Comparison of ENCODE assay signal across 27 mouse cellular contexts in the genomic region with DNA sequence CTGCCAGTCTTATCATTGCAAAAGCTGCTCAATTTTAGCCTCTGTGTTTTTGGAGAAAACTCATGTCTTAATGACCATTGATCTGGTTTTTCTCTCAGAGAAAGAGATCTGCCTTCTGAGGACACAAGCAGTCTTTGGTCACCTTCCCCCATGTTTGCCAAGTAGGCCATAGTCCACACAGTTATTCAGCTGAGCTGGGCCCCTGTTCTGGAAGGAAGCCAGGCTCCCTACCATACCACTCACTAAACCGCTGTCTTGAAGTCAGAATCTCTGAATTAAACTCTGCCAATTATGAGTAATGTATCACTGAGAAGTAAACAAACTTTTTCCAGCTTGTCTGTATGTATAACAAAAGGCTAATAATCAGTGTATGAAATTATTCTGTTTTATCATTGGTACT. TPM values are rescaled to one million over a fixed set of nuclear protein-coding genes. Genes with fewer than 3 reads are reported as not detected.
A peak's percentile ranks its signal among the peaks of the same experiment; 100 is the strongest.
DNase-seq lines count a peak whose midpoint lies in the region; ATAC-seq and TF ChIP-seq lines count a peak whose summit lies in the region.
"Had no signal": no experiment of that assay in that cellular context is flagged by ENCODE, and none has a peak within 500 bp of the region (broad histone marks: within the 10 kb centered on the region; RNA-seq: fewer than 3 reads in every experiment).

No protein-coding gene starts in this region.

- TF ChIP-seq POLR2A in kidney, adult 2 months (IDR thresholded peaks at IDR 0.05; ENCODE audit: low read depth, low read length): no peak

- peak overlapping the region; percentile 52; the same call in 1 of the 2 replicates for H3K27ac ChIP-seq in kidney, adult 2 months (ENCODE audit: insufficient read depth, low read depth, low read length)
- H3K27ac ChIP-seq in kidney, embryonic 14.5 days (ENCODE audit: low read depth, low read length): no peak overlapping the region
- H3K27ac ChIP-seq in intestine, embryonic 16.5 days (ENCODE audit: low read length): peak overlapping the region; percentile 60; the same call in 1 of the 2 replicates
- no peak overlapping the region for H3K27ac ChIP-seq in midbrain, postnatal 0 days (ENCODE audit: low read depth, low read length)
- H3K27ac ChIP-seq: embryonic facial prominence, embryonic 10.5 days; forebrain, embryonic 10.5 days; hindbrain, embryonic 13.5 days; limb, embryonic 13.5 days; liver, embryonic 12.5 days; lung, embryonic 15.5 days; macrophage; midbrain, embryonic 15.5 days; neural tube, embryonic 13.5 days had no signal

- no peaks in the 10 kb centered on the region for H3K9me3 ChIP-seq in kidney, embryonic 14.5 days (ENCODE audit: control insufficient read depth, low read length)
- no peaks in the 10 kb centered on the region for H3K9me3 ChIP-seq in intestine, embryonic 16.5 days (ENCODE audit: control insufficient read depth, low read length)
- H3K9me3 ChIP-seq in midbrain, postnatal 0 days (ENCODE audit: low read length): no peaks in the 10 kb centered on the region
- H3K9me3 ChIP-seq: embryonic facial prominence, embryonic 10.5 days; forebrain, embryonic 10.5 days; hindbrain, embryonic 13.5 days; limb, embryonic 13.5 days; liver, embryonic 12.5 days; lung, embryonic 15.5 days; midbrain, embryonic 15.5 days; neural tube, embryonic 13.5 days had no signal

- no peaks in the 10 kb centered on the region for H3K36me3 ChIP-seq in kidney, adult 2 months (ENCODE audit: control insufficient read depth, insufficient read depth, low read length)
- H3K36me3 ChIP-seq in kidney, embryonic 14.5 days (ENCODE audit: control insufficient read depth, insufficient read depth, low read length): no peaks in the 10 kb centered on the region
- no peaks in the 10 kb centered on the region for H3K36me3 ChIP-seq in intestine, embryonic 16.5 days (ENCODE audit: control insufficient read depth, insufficient read depth, low read length)
- H3K36me3 ChIP-seq in midbrain, postnatal 0 days (ENCODE audit: insufficient read depth, low read length): no peaks in the 10 kb centered on the region
- H3K36me3 ChIP-seq: embryonic facial prominence, embryonic 10.5 days; forebrain, embryonic 10.5 days; hindbrain, embryonic 13.5 days; limb, embryonic 13.5 days; liver, embryonic 12.5 days; lung, embryonic 15.5 days; midbrain, embryonic 15.5 days; neural tube, embryonic 13.5 days had no signal

- no peak for ATAC-seq in kidney, embryonic 14.5 days (ENCODE audit: low FRiP score, low TSS enrichment)
- ATAC-seq in intestine, embryonic 16.5 days: peak; percentile 64
- ATAC-seq in midbrain, postnatal 0 days (ENCODE audit: low FRiP score): no peak
- ATAC-seq: forebrain, embryonic 16.5 days; liver, embryonic 12.5 days; midbrain, embryonic 15.5 days had no signal

- H3K4me1 ChIP-seq in kidney, adult 2 months (ENCODE audit: control insufficient read depth, insufficient read depth, low read length): peaks cover 8% of the 10 kb centered on the region; the same call in 1 of the 2 replicates
- H3K4me1 ChIP-seq in kidney, embryonic 14.5 days (ENCODE audit: control insufficient read depth, insufficient read depth, low read length): peaks cover 4% of the 10 kb centered on the region; the same call in 1 of the 2 replicates
- peaks cover 10% of the 10 kb centered on the region for H3K4me1 ChIP-seq in intestine, embryonic 16.5 days (ENCODE audit: control insufficient read depth, insufficient read depth, low read length)
- no peaks in the 10 kb centered on the region for H3K4me1 ChIP-seq in midbrain, postnatal 0 days (ENCODE audit: insufficient read depth, low read length)
- H3K4me1 ChIP-seq: embryonic facial prominence, embryonic 10.5 days; forebrain, embryonic 10.5 days; hindbrain, embryonic 13.5 days; limb, embryonic 13.5 days; liver, embryonic 12.5 days; midbrain, embryonic 15.5 days; neural tube, embryonic 13.5 days had no signal

- DNase-seq in kidney, adult 2 months: peak; percentile 91
- peak; percentile 77 for DNase-seq in kidney, postnatal 10 days
- no peak for DNase-seq in thymus, postnatal 25 days
- DNase-seq in right cerebral cortex, adult 2 months (ENCODE audit: low spot score in 2 of 2): no peak
- no peak for DNase-seq in midbrain, postnatal 0 days (ENCODE audit: low spot score)
- DNase-seq: adrenal gland, adult 8-10 months; cerebellum, adult 11-12 months; gastrocnemius, postnatal 14 days; heart, adult 18-20 months; layer of hippocampus, adult 9-11 months; retina, postnatal 1 day; right cerebral cortex, postnatal 4 days; thymus, adult 2 months had no signal

- H3K4me2 ChIP-seq in kidney, embryonic 14.5 days (replicated peaks; ENCODE audit: low read depth, low read length): no peak overlapping the region
- H3K4me2 ChIP-seq in intestine, embryonic 16.5 days (ENCODE audit: low read depth, low read length): no peak overlapping the region
- H3K4me2 ChIP-seq in midbrain, postnatal 0 days (ENCODE audit: low read depth, low read length, poor library complexity, severe bottlenecking): no peak overlapping the region
- H3K4me2 ChIP-seq: hindbrain, embryonic 13.5 days; limb, embryonic 13.5 days; liver, embryonic 12.5 days; lung, embryonic 15.5 days; midbrain, embryonic 15.5 days; neural tube, embryonic 13.5 days had no signal

- H3K27me3 ChIP-seq in kidney, adult 2 months (replicated peaks; ENCODE audit: control insufficient read depth, insufficient read depth, low read length): no peaks in the 10 kb centered on the region
- no peaks in the 10 kb centered on the region for H3K27me3 ChIP-seq in kidney, embryonic 14.5 days (ENCODE audit: control insufficient read depth, insufficient read depth, low read length)
- no peaks in the 10 kb centered on the region for H3K27me3 ChIP-seq in intestine, embryonic 16.5 days (replicated peaks; ENCODE audit: control insufficient read depth, insufficient read depth, low read length)
- no peaks in the 10 kb centered on the region for H3K27me3 ChIP-seq in midbrain, postnatal 0 days (ENCODE audit: insufficient read depth, low read length)
- H3K27me3 ChIP-seq: hindbrain, embryonic 13.5 days; limb, embryonic 13.5 days; liver, embryonic 12.5 days; lung, embryonic 15.5 days; midbrain, embryonic 15.5 days; neural tube, embryonic 13.5 days had no signal

- no peak for TF ChIP-seq CTCF in kidney, adult 2 months (conservative IDR thresholded peaks at IDR 0.05; ENCODE audit: insufficient read depth, insufficient read length, low read depth, low read length)
- no peak for TF ChIP-seq CTCF in midbrain, postnatal 0 days (IDR thresholded peaks at IDR 0.05)

- 63% methylated on average over 1 of the region's 1 CpGs for WGBS in kidney, adult 2 months
- 90% methylated on average over 1 of the region's 1 CpGs for whole genome bisulfite sequencing in kidney, embryonic 14.5 days
- WGBS in intestine, embryonic 16.5 days: 71% methylated on average over 1 of the region's 1 CpGs
- WGBS in midbrain, postnatal 0 days: 71% methylated on average over 1 of the region's 1 CpGs

- no peak overlapping the region for H3K9ac ChIP-seq in kidney, embryonic 14.5 days (ENCODE audit: low read depth, low read length)
- H3K9ac ChIP-seq in intestine, embryonic 16.5 days (ENCODE audit: low read depth, low read length): no peak overlapping the region
- no peak overlapping the region for H3K9ac ChIP-seq in midbrain, postnatal 0 days (replicated peaks; ENCODE audit: low read length, poor library complexity, severe bottlenecking)
- H3K9ac ChIP-seq: hindbrain, embryonic 13.5 days; limb, embryonic 13.5 days; liver, embryonic 12.5 days; lung, embryonic 15.5 days; midbrain, embryonic 15.5 days; neural tube, embryonic 13.5 days had no signal

- H3K4me3 ChIP-seq in kidney, adult 2 months (ENCODE audit: insufficient read depth, low read depth, low read length): no peak overlapping the region
- H3K4me3 ChIP-seq in kidney, embryonic 14.5 days (ENCODE audit: low read length): no peak overlapping the region
- no peak overlapping the region for H3K4me3 ChIP-seq in intestine, embryonic 16.5 days (ENCODE audit: low read length)
- no peak overlapping the region for H3K4me3 ChIP-seq in midbrain, postnatal 0 days (ENCODE audit: low read depth, low read length)
- H3K4me3 ChIP-seq: embryonic facial prominence, embryonic 10.5 days; forebrain, embryonic 10.5 days; hindbrain, embryonic 13.5 days; limb, embryonic 13.5 days; liver, embryonic 12.5 days; lung, embryonic 15.5 days; midbrain, embryonic 15.5 days; myocyte; neural tube, embryonic 13.5 days had no signal

RNA-seq across cellular contexts. Expression of a gene that starts 52.1 kb away (rescaled TPM):
- 7.2 and 7.4 TPM in 2 replicates for polyA plus RNA-seq in kidney, adult 2 months (2012; rRNA removed)
- 6.9 and 12.0 TPM in 2 replicates for polyA plus RNA-seq in kidney, embryonic 14.5 days (2014; fragmentation: Nextera tagmentation; extraction: Ambion mirVana)
- polyA plus RNA-seq in intestine, embryonic 16.5 days (2015; fragmentation: Nextera tagmentation; extraction: Ambion mirVana): 4.5 and 4.6 TPM in 2 replicates
- 0.85 and 1.0 TPM in 2 replicates for total RNA-seq in midbrain, postnatal 0 days (2014; rRNA removed)
- 0.23 and 0.71 TPM in 2 replicates for polyA plus RNA-seq in midbrain, postnatal 0 days (2015; fragmentation: Nextera tagmentation; extraction: Ambion mirVana)
- total RNA-seq: MEL had no signal

Comparison
In these comparisons a context has a peak if more than half of its experiments do, and no peak if none do; other contexts are left out.
1. H3K27ac ChIP-seq: peak in kidney, adult 2 months (single experiment) and intestine, embryonic 16.5 days (single experiment); none in kidney, embryonic 14.5 days (single experiment) and midbrain, postnatal 0 days (single experiment).
2. DNase-seq: peak in kidney, adult 2 months (single experiment) and kidney, postnatal 10 days (single experiment); none in thymus, postnatal 25 days (single experiment), right cerebral cortex, adult 2 months (0 of 2) and midbrain, postnatal 0 days (single experiment).